Mouse (Mus musculus): ENCODE measurements around the gene Txnrd2. TPM values are rescaled to one million over a fixed set of nuclear protein-coding genes. Genes with fewer than 3 reads are reported as not detected.
A peak's percentile ranks its signal among the peaks of the same experiment; 100 is the strongest.

Txnrd2 gene
- polyA plus RNA-seq, 1 experiment from 2014 or later, result 22.7 TPM

GRCm38 (mm10) chr16:18410418-18410817 is 15.8 kb upstream of the Txnrd2 start:
- peaks cover 37% of the 10 kb centered on the region for H3K36me3 ChIP-seq
- no peak overlapping the region for H3K27ac ChIP-seq
- H3K4me1 ChIP-seq, result peaks cover 21% of the 10 kb centered on the region; the same call in 1 of the 2 replicates
- H3K4me3 ChIP-seq, result no peak overlapping the region
- ATAC-seq (ENCODE audit: borderline replicate concordance, extremely low read depth, low FRiP score, low TSS enrichment), result no peak
- WGBS, result 91% methylated on average over 5 of the region's 5 CpGs
- H3K27me3 ChIP-seq, result no peaks in the 10 kb centered on the region
- H3K4me2 ChIP-seq, result no peak overlapping the region
- H3K9ac ChIP-seq, result no peak overlapping the region
- H3K9me3 ChIP-seq, result no peaks in the 10 kb centered on the region

- Histone ChIP-seq H3K9me3 (no peaks in the 10 kb centered on the region), H3K4me1 (peaks cover 20% of the 10 kb centered on the region; the same call in 1 of the 2 replicates), H3K9ac (no peak overlapping the region), H3K36me3 (peaks cover 35% of the 10 kb centered on the region), H3K27ac (no peak overlapping the region), H3K4me3 (no peak overlapping the region), H3K27me3 (no peaks in the 10 kb centered on the region), H3K4me2 (no peak overlapping the region)
- no peak for ATAC-seq (ENCODE audit: borderline replicate concordance, extremely low read depth, low FRiP score, low TSS enrichment)
- 87% methylated on average over 13 of the region's 13 CpGs for WGBS
Observed at GRCm38 (mm10) chr16:18411026-18411649, 15.0 kb upstream of the Txnrd2 start.

- no peak for ATAC-seq (ENCODE audit: borderline replicate concordance, extremely low read depth, low FRiP score, low TSS enrichment)
- Histone ChIP-seq H3K9me3 (no peaks in the 10 kb centered on the region), H3K4me3 (no peak overlapping the region), H3K27me3 (no peaks in the 10 kb centered on the region), H3K9ac (no peak overlapping the region), H3K36me3 (peaks cover 35% of the 10 kb centered on the region), H3K4me2 (no peak overlapping the region), H3K4me1 (peaks cover 24% of the 10 kb centered on the region), H3K27ac (no peak overlapping the region)
- WGBS, result 83% methylated on average over 12 of the region's 12 CpGs
Observed at GRCm38 (mm10) chr16:18411802-18412476, 14.2 kb upstream of the Txnrd2 start.

GRCm38 (mm10) chr16:18413032-18413816 is 13.0 kb upstream of the Txnrd2 start:
- H3K27ac ChIP-seq, result no peak overlapping the region
- H3K36me3 ChIP-seq, result peaks cover 31% of the 10 kb centered on the region
- 85% methylated on average over 7 of the region's 7 CpGs for WGBS
- H3K4me2 ChIP-seq, result no peak overlapping the region
- H3K27me3 ChIP-seq, result no peaks in the 10 kb centered on the region
- no peak overlapping the region for H3K4me3 ChIP-seq
- H3K4me1 ChIP-seq, result peaks cover 16% of the 10 kb centered on the region
- ATAC-seq (ENCODE audit: borderline replicate concordance, extremely low read depth, low FRiP score, low TSS enrichment), result no peak
- no peak overlapping the region for H3K9ac ChIP-seq
- H3K9me3 ChIP-seq, result no peaks in the 10 kb centered on the region

- Histone ChIP-seq H3K4me3 (no peak overlapping the region), H3K9me3 (no peaks in the 10 kb centered on the region), H3K4me1 (peaks cover 20% of the 10 kb centered on the region), H3K4me2 (peak overlapping the region; percentile 20), H3K27ac (peak overlapping the region; percentile 60), H3K9ac (peak overlapping the region; percentile 9; the same call in 1 of the 2 replicates), H3K36me3 (peaks cover 24% of the 10 kb centered on the region), H3K27me3 (no peaks in the 10 kb centered on the region)
- ATAC-seq (ENCODE audit: borderline replicate concordance, extremely low read depth, low FRiP score, low TSS enrichment), result peak; percentile 83
- WGBS, result 36% methylated on average over 18 of the region's 18 CpGs
Observed at GRCm38 (mm10) chr16:18416094-18416761, 10.0 kb upstream of the Txnrd2 start.

- peak overlapping the region; percentile 60 for H3K27ac ChIP-seq
- H3K36me3 ChIP-seq, result peaks cover 18% of the 10 kb centered on the region
- H3K9ac ChIP-seq, result peak overlapping the region; percentile 9; the same call in 1 of the 2 replicates
- H3K9me3 ChIP-seq, result no peaks in the 10 kb centered on the region
- H3K4me2 ChIP-seq, result peak overlapping the region; percentile 20
- no peak for ATAC-seq (ENCODE audit: borderline replicate concordance, extremely low read depth, low FRiP score, low TSS enrichment)
- peaks cover 19% of the 10 kb centered on the region for H3K4me1 ChIP-seq
- H3K4me3 ChIP-seq, result no peak overlapping the region
- WGBS, result 69% methylated on average over 3 of the region's 3 CpGs
- H3K27me3 ChIP-seq, result no peaks in the 10 kb centered on the region
Observed at GRCm38 (mm10) chr16:18416837-18417236, 9.3 kb upstream of the Txnrd2 start.

GRCm38 (mm10) chr16:18417491-18417890 is 8.7 kb upstream of the Txnrd2 start:
- H3K27ac ChIP-seq, result no peak overlapping the region
- no peak overlapping the region for H3K4me2 ChIP-seq
- H3K9ac ChIP-seq, result no peak overlapping the region
- H3K4me3 ChIP-seq, result no peak overlapping the region
- 82% methylated on average over 5 of the region's 5 CpGs for WGBS
- H3K4me1 ChIP-seq, result peaks cover 17% of the 10 kb centered on the region
- H3K9me3 ChIP-seq, result no peaks in the 10 kb centered on the region
- ATAC-seq (ENCODE audit: borderline replicate concordance, extremely low read depth, low FRiP score, low TSS enrichment), result no peak
- no peaks in the 10 kb centered on the region for H3K27me3 ChIP-seq
- peaks cover 21% of the 10 kb centered on the region for H3K36me3 ChIP-seq

GRCm38 (mm10) chr16:18418756-18419602 is 7.2 kb upstream of the Txnrd2 start:
- 80% methylated on average over 4 of the region's 4 CpGs for WGBS
- H3K9ac ChIP-seq, result no peak overlapping the region
- no peak overlapping the region for H3K27ac ChIP-seq
- H3K36me3 ChIP-seq, result peaks cover 16% of the 10 kb centered on the region
- no peaks in the 10 kb centered on the region for H3K9me3 ChIP-seq
- no peak for ATAC-seq (ENCODE audit: borderline replicate concordance, extremely low read depth, low FRiP score, low TSS enrichment)
- H3K4me1 ChIP-seq, result peaks cover 24% of the 10 kb centered on the region
- no peaks in the 10 kb centered on the region for H3K27me3 ChIP-seq
- no peak overlapping the region for H3K4me2 ChIP-seq
- no peak overlapping the region for H3K4me3 ChIP-seq

- H3K27ac ChIP-seq, result no peak overlapping the region
- peaks cover 31% of the 10 kb centered on the region for H3K4me1 ChIP-seq
- H3K4me3 ChIP-seq, result no peak overlapping the region
- WGBS, result 67% methylated on average over 1 of the region's 1 CpGs
- H3K4me2 ChIP-seq, result no peak overlapping the region
- ATAC-seq (ENCODE audit: borderline replicate concordance, extremely low read depth, low FRiP score, low TSS enrichment), result no peak
- no peaks in the 10 kb centered on the region for H3K27me3 ChIP-seq
- H3K9ac ChIP-seq, result no peak overlapping the region
- peaks cover 14% of the 10 kb centered on the region for H3K36me3 ChIP-seq
- no peaks in the 10 kb centered on the region for H3K9me3 ChIP-seq
Observed at GRCm38 (mm10) chr16:18419603-18420026, 6.6 kb upstream of the Txnrd2 start.

- peaks cover 14% of the 10 kb centered on the region; the same call in 1 of the 2 replicates for H3K36me3 ChIP-seq
- no peak for ATAC-seq (ENCODE audit: borderline replicate concordance, extremely low read depth, low FRiP score, low TSS enrichment)
- H3K4me1 ChIP-seq, result peaks cover 38% of the 10 kb centered on the region
- H3K27ac ChIP-seq, result no peak overlapping the region
- no peaks in the 10 kb centered on the region for H3K27me3 ChIP-seq
- WGBS, result 73% methylated on average over 3 of the region's 3 CpGs
- H3K9ac ChIP-seq, result no peak overlapping the region
- no peak overlapping the region for H3K4me3 ChIP-seq
- no peaks in the 10 kb centered on the region for H3K9me3 ChIP-seq
- no peak overlapping the region for H3K4me2 ChIP-seq
Observed at GRCm38 (mm10) chr16:18420571-18420970, 5.6 kb upstream of the Txnrd2 start.
